Mouse (Mus musculus): ENCODE measurements at regions not wholly inside any gene's neighbourhood (a gene's known extent, or its start where the extent isn't known, plus 50 kb on each side); places are given as distances from the start of the nearest gene placed in this dataset.

GRCm38 (mm10) chr15:96521125-96521455, 60.4 kb upstream of the Scaf11 start:
- WGBS, result 92% methylated on average over 7 of the region's 7 CpGs
- Histone ChIP-seq H3K4me3 (no peak overlapping the region), H3K36me3 (replicated peaks) (no peaks in the 10 kb centered on the region), H3K27ac (replicated peaks) (no peak overlapping the region), H3K4me1 (peaks cover 8% of the 10 kb centered on the region), H3K9me3 (no peaks in the 10 kb centered on the region), H3K27me3 (replicated peaks; ENCODE audit: low read depth, poor library complexity, severe bottlenecking) (no peaks in the 10 kb centered on the region)
- DNase-seq (ENCODE audit: low spot score), result no peak

GRCm38 (mm10) chr15:96520412-96521124, 59.9 kb upstream of the Scaf11 start:
- Histone ChIP-seq H3K36me3 (replicated peaks) (no peaks in the 10 kb centered on the region), H3K4me1 (peaks cover 8% of the 10 kb centered on the region), H3K4me3 (no peak overlapping the region), H3K27ac (replicated peaks) (no peak overlapping the region), H3K9me3 (no peaks in the 10 kb centered on the region), H3K27me3 (replicated peaks; ENCODE audit: low read depth, poor library complexity, severe bottlenecking) (no peaks in the 10 kb centered on the region)
- WGBS, result 72% methylated on average over 18 of the region's 18 CpGs
- peak; percentile 32 for DNase-seq (ENCODE audit: low spot score)

- 82% methylated on average over 10 of the region's 10 CpGs for WGBS
- no peaks in the 10 kb centered on the region for H3K9me3 ChIP-seq
Observed at GRCm38 (mm10) chr15:96518156-96518555, 57.5 kb upstream of the Scaf11 start.

GRCm38 (mm10) chr15:96515620-96516019, 55.0 kb upstream of the Scaf11 start:
- H3K4me3 ChIP-seq, result no peak overlapping the region
- no peaks in the 10 kb centered on the region for H3K4me1 ChIP-seq
- WGBS, result 81% methylated on average over 2 of the region's 2 CpGs

More at GRCm38 (mm10) chr15:96518156-96518555, 57.5 kb upstream of the Scaf11 start:
- H3K4me1 ChIP-seq, result no peaks in the 10 kb centered on the region
- H3K27ac ChIP-seq (replicated peaks), result no peak overlapping the region
- H3K4me3 ChIP-seq, result no peak overlapping the region
- no peaks in the 10 kb centered on the region for H3K36me3 ChIP-seq (replicated peaks)
- no peaks in the 10 kb centered on the region for H3K27me3 ChIP-seq (replicated peaks; ENCODE audit: low read depth, poor library complexity, severe bottlenecking)
- no peak for DNase-seq (ENCODE audit: low spot score)

GRCm38 (mm10) chr15:96512636-96513035, 52.0 kb upstream of the Scaf11 start:
- Histone ChIP-seq H3K36me3 (replicated peaks) (no peaks in the 10 kb centered on the region), H3K9me3 (no peaks in the 10 kb centered on the region), H3K4me1 (no peaks in the 10 kb centered on the region), H3K27ac (replicated peaks) (no peak overlapping the region), H3K4me3 (no peak overlapping the region), H3K27me3 (replicated peaks; ENCODE audit: low read depth, poor library complexity, severe bottlenecking) (no peaks in the 10 kb centered on the region)
- no peak for DNase-seq (ENCODE audit: low spot score)
- 84% methylated on average over 1 of the region's 1 CpGs for WGBS

More at GRCm38 (mm10) chr15:96515620-96516019, 55.0 kb upstream of the Scaf11 start:
- Histone ChIP-seq H3K9me3 (no peaks in the 10 kb centered on the region), H3K36me3 (replicated peaks) (no peaks in the 10 kb centered on the region), H3K27me3 (replicated peaks; ENCODE audit: low read depth, poor library complexity, severe bottlenecking) (no peaks in the 10 kb centered on the region), H3K27ac (replicated peaks) (no peak overlapping the region)
- DNase-seq (ENCODE audit: low spot score), result no peak

All from embryonic facial prominence, embryonic 10.5 days (tissue).